Mouse (Mus musculus): ENCODE measurements around the gene Enox1.
A peak's percentile ranks its signal among the peaks of the same experiment; 100 is the strongest.

Gene Enox1

DNA sequence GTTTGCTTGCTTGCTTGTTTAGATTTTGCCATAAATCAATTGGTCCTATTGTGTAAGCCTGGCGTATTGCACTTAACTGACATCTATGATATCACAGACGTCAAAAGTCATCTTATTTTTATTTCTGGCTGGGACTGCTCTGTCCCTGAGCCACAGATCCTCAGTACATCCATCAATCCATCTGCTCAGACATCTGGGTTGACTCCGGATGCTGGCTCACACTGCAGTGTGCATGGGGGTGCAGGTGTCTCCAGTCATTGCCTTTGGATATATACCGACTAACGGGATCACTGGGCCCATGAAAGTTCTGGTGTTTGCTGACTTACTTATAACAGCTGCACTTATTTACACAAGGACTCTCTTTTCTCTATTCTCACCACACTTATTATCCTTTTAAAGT lies 419.8 kb downstream of the Enox1 start:
- no peak for DNase-seq (ENCODE audit: low spot score)

DNA sequence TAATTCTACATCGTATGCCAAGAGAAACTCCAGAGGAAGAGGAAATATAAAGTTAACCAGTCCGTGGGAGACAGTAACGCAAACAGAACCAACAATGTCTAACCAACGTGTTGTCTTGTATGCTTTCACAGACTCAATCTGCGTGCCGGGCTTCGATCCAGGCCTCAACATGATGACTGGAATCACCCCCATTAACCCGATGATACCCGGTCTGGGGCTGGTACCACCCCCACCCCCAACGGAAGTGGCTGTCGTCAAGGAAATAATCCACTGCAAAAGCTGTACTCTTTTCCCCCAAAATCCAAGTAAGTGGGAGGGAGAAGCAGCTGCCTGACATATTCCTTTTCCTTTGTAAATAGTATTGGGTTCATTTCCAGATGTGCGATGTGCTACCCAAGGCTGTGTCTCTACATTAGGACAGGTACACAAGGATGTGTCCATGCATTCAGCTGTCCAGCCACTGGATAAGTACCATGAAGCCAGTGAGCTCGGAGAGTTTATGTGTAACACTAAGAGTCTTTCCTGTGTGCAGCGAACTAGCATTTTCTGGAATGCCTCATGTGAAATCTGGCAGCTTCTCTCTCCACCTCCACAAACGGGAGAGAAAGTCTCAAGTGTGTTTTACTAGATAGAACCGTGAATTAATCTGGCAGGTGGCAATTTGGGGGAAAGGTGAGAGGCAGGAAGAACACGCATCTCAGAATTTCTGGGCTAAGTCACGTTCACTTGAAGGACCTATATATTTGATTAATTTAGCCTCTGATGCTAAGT lies 421.1 kb downstream of the Enox1 start:
- DNase-seq (ENCODE audit: low spot score) = no peak

DNA sequence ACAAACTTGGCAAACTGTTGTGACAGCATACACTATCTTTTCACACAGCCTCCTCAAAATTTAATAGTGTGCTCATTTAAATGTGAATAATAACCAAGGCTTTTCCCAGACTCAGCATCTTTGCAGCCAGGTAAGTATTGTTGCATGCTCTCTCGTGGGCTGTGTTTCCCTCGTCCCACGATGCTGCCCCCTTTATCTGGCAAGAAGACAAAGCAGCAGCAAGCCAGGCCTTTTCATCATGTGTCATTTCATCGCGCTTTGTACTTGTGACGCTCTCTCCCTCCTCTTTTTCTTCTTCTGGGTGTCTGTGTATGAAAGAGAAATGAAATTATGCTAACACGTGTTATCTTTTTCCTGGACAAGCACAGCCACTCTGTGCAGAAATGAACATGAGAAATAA lies 421.8 kb downstream of the Enox1 start:
- DNase-seq (ENCODE audit: low spot score) = no peak

DNA sequence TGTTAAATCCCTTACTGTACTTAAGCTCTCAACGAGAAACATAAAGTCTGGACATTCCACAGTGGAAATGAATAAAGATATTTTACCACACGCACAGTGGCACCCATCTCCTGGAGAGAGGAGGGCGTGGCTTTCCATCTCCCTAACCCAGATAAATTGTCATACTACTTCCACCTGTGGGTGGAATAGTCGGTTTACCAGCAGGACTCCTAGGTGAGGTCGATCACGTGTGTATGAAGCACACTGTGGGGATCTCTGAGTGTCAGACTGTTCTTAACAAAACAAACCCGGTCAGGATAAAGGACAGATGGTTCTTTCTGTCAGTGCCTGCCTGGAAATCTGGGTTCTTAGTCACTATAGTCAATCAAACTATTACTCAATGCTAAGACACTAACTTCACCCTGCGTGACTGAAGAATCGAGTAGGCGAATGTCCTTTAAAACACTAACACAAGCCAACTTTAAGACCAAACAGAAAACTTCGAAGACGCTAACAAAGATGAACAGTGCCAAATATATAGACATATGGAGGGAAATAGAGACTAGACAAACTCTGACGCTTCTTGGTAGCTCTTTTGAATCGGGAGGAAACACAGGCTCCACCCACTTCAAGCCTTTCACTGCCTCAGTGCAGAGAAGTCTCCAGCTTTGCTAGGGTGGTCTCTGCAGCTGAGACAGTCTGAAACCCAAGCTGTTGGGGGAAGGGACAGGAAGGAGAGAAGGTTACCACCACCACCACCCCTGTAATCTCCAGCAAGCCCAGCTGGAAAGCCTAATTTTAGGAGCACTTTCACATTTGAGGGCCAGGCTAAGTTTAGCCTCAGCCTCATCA lies 423.8 kb downstream of the Enox1 start:
- no peak for DNase-seq (ENCODE audit: low spot score)

DNA sequence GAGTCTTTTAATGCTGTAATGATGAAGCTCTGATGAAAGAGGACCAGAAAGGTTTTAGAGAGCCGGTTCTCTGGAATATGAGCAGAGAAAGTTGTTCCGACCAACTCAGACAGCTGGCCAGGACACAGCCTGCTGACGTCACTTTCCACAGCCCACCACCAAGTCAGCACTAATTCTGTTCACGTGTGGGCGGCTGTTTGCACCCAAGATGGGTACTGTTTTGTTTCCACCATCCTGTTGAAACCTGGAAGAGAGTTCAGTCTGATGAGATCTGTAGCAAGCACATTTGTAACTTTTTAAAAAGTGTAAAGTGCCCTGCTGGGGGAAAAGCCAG lies 424.3 kb downstream of the Enox1 start:
- DNase-seq (ENCODE audit: low spot score) = no peak

DNA sequence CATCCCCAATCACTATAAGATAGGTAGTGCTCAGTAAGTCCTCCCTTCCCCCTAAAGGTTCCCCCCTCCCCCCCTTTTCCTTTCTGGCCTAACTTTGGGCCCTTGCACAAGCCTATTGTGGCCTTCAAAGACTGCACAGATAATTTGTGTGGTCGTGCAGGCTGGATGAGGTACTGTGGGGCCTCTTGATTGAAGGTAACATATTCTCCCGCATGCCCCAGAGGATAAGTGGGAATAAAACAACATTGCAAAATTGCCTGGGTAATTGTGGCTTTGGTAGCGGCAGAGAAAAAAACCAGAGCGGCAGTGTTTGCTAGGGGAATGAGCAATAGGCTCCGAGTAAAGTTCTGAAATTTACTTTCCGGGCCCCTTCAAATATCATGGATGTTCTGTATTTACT lies 425.1 kb downstream of the Enox1 start:
- DNase-seq (ENCODE audit: low spot score) = no peak

DNA sequence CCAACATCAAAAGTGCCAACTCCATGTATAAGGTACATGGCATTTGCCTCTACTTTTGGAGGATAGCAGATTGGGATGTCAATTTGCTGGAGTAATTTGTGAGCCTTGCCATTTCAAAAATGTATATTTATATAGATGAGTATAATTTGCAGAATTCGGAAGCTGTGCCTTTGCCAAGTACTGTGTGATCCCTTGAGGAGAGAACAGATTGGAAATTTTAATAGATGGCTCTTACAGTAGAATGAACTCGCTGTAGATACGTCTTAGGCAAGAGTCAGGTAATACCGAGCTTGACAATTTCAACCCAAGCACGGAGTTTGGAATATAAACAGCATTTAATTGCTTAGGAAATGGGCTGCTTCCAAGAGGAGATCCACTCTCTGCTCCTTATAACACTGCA lies 427.9 kb downstream of the Enox1 start:
- no peak for DNase-seq (ENCODE audit: low spot score)

DNA sequence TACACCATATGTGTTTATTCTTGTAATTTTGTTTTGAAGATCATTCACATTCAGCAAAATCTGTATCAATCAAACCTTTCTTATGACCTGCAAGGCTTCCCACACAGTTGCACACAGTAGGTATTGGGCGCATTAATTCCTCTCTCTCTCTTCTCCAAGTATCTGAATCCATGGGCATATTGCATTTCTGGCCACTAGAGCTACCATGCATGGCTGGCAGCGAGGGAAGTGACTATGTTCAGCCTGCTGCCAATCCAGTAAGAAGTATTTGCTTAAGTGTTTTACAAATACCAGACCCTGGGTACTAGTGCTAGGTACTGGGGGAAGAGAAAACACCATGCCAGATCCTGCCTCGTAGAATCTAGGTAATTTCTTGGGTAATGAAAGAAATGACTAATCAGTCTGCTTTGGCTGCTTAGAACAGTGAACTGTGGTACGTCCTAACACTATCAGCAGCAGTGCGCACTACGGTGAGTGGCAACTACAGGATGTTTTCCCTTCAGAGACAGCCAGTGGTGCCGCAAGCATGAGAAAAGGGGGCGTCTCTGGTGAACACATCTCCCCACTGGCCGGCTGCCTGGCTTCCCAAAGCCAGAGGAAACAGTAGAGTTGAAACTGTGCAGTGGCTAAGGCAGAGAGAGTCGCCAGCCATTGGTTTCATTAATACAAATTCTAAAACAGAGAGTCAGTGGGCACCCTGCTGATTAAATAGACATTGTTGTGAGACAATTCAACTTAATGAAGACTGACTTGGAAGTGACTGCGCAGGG lies 428.7 kb downstream of the Enox1 start:
- DNase-seq (ENCODE audit: low spot score) = no peak

DNA sequence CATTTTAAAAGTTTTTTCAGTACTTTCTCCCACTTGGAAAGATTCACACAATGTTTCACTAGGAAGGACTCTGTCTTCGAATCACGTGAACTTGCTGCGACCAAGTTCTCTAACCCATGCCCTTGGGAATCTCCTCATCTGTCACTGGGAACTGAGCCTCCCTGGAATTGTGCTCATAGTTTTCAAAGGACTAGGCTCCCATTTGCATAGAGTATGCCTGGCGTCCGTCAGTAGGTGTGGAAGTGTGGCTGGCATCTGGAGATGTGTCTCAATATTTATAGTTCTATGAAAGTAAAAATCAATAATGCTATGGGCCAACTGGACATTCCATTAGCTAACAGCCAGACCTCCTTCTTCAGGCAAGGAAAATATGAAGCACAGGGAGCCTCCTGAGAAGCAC lies 429.5 kb downstream of the Enox1 start:
- DNase-seq (ENCODE audit: low spot score) = no peak

DNA sequence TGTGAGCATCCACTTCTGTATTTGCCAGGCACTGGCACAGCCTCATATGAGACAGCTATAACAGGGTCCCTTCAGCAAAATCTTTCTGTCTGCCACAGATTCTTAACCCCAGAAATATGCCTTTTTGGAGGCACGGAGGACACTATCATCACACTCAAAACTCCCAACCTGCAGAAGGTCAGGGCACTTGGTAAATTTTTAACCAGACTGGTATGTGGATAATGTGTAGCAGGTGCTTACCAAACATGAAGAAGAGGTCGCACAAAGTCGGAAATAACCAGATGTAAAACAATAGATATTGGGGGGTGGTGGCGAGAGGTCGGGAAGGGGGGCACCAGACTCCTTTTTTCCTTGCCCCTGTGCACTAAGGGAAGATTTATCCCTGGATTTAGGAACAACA lies 430.6 kb downstream of the Enox1 start:
- peak; percentile 58 for DNase-seq (ENCODE audit: low spot score)

DNA sequence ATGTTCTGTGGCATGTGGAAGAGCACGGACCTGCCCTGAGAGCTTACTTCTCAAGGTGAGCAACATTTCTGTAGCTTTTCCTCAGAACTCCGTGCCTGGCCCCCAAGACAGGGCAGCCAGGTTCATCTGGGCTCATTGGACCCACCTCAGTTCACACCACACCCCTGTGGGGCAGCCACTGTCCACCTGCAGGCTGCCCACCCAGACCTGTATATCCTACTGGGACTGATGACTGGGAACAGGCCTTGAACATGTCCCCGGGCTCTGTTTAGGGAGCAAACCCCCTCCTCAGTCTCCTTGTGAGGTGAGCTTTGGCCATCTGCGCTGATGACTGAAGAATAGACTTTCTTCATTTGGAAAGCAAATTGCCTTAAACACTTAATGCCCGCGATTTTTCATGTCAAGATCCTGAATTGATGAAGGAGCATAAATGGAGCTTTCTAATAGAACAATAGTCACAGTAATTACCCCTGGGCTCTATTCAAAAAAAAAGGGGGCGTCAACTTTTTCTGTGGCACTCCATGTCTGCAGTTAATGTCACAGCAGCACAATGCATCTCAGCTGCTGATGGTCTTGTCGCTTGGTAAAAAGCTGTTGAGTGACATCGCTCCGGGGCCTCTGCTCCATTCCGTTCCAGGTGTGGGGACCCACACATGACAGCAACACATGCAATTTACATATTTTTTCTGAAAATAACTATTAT lies 436.7 kb downstream of the Enox1 start:
- DNase-seq (ENCODE audit: low spot score) = no peak

DNA sequence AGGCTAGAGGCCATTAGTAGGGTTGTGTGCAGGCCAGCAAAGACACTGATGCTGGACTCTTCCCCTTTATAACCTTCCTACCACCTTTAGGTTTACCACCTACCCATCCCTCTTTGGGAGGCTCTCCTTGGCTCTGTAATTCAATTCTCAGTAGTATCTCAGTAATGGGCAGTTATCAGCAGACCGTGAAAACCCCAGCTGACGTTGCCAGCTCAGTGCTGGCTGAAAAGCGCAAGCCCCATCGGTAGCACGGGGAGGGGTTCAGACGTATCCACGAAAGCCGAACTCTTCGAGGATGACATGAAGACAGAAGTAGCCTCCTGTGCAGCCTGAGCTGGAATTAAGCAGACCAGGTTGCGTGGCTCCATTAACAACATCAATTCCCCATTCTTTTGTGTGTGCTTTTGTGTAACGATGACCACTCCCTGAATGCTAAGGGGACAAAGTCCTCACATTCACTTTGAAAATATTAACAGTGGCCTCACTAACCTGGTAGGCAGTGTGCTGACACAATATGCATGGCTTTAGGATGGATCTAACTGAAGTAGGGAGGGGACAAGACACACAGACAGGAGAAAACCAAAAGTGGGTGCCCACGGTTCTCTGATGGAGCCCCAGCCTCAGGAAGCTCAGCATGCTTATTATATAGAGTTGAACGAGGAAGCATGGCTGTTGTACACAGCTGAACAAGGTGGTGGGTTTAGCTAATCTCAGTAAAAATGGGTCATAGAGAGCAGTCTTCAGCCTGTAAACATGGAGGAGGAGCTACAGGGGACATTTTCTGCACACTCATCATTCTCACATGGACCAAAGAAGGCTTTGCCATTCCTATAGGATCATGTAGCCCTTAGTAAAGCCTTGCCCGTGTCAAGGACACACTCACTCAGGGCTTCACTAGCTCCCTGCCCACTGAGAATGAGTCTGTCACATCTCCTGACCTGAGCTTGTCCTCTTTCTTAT lies 439.9 kb downstream of the Enox1 start:
- no peak for DNase-seq (ENCODE audit: low spot score)

DNA sequence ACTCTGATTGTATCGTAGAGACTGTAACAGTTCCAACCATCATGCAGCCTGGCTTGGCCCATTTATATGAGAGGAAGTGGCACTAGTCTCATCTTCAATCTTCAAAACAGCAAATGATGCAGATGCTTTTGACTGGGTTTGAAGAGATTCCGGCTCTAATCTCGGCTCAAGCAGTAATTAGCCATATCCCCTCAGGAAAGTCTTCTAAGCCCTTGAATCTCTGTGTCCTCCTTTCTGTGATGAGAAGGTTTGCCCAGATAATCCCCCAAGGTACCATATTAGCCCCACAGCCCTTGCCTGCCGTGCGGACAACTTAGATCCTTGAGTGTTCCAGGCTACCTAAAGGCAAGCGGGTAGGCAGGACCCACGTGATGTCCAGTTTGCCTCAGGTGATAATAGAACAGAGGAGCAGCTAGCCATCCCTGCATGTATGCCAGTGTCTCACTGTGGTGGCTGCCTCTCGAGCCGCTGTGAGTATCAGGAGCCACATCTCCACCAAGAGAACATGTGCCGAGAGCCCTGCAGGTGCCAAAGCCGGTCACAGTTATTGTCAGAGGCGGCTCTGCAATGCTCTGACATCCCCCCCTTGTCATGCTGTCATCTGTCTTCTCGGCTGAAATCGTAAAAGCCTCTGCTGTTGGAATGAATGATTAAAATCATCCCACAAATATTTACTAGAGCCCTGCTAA lies 442.6 kb downstream of the Enox1 start:
- DNase-seq (ENCODE audit: low spot score) = no peak

DNA sequence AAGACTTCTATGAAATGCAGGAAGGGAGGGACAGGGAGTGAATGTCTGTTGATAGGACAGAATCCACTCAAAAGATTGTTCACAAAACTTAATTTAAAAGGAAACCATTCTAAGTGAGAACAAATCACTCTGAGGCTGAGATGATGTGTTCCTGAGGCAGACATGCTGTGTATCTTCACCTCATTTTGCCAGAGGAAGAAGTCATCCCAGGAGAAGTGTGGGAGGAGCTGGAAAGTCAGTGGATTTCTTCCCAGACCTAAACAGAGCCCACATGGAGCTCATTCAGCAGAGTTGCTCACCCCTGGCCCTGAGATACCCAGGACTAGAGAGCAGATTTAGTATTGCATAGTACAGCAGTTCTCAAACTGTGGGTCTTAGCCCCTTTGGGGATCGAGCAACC lies 444.2 kb downstream of the Enox1 start:
- no peak for DNase-seq (ENCODE audit: low spot score)

DNA sequence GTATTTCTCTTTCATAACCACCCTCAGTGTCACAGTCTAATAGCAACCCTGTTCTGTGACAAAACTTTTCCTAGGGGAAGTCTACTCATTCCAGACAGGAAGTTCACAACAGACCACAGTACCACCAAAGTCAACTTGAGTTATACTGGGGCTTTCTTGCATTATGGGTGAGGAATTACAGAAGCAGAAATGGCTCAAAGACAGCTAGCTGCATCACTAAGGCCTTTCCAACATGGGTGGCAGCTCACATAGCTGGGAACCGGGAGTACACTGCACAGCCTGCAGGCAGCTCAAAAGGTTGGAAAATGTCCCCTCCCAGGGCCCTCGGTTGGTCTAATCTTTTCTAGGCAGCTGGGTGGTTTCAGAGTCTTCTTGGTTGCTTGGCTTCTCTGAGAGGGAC lies 444.9 kb downstream of the Enox1 start:
- no peak for DNase-seq (ENCODE audit: low spot score)

DNA sequence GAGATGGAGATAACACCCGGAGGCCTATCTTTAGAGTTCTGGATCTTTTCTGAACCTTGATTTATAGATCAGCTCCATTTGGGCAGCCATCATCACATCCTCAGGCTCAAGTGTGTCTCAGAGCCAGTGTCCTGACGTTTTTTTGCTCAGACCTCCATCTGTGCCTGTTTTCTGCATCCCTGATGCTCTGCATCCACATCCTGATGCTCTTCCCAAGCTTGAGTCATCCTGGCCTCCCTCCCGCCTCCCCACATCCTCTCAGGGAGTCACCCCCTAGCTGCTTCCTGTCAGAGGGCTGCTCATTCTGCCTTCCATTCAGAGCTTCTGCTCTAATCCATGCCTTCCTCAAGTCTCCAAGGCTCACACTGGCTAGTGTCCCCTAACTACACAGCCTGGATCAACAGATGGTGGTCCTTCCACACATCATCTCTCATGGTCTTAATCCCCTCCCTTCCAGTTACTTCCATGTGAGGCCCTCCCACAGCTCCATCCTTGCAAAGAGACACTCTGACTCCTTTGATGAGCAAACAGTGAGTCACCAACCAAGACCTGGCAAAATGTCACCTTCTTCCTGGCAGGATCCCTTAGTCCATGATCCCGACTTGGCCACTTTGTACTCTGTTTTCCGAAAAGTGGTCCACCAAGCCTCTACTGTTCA lies 451.7 kb downstream of the Enox1 start:
- DNase-seq (ENCODE audit: low spot score) = no peak

DNA sequence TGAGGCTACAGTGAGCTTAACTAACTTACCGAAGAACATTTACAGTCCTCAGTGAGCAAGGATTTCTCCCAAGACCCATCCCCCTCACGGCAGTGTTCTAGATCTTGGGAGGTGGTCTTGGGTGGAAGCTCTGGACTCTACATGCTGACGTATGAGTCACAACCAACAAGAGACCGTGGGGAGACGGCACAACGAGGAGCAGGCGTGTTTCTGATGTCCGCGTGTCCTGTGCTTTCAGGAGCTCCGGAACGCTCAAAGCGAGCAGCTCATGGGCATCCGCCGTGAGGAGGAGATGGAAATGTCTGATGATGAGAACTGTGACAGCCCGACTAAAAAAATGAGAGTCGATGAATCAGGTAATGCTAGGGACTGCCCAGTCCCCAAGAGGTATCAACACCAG lies 458.6 kb downstream of the Enox1 start:
- no peak for DNase-seq (ENCODE audit: low spot score)

DNA sequence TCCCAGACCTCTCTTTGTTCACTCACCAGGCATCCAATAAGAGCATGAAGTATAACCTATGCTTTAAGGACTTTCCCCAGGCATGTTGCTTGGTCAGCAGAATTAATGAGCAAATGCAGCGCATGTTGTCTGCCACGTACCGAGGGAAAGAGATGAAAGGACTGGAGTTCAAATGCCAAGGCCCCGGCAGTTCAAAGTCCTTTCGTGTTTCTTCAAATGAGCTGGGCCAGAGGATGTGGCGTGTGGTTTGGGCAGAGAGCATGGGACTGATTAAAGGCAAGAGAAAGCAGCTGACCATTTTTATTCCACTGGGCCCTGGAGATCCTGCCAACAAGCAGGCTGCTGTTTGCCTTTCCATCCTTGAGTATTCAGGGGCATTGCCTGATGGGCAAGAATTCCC lies 460.7 kb downstream of the Enox1 start:
- peak; percentile 39 for DNase-seq (ENCODE audit: low spot score)

DNA sequence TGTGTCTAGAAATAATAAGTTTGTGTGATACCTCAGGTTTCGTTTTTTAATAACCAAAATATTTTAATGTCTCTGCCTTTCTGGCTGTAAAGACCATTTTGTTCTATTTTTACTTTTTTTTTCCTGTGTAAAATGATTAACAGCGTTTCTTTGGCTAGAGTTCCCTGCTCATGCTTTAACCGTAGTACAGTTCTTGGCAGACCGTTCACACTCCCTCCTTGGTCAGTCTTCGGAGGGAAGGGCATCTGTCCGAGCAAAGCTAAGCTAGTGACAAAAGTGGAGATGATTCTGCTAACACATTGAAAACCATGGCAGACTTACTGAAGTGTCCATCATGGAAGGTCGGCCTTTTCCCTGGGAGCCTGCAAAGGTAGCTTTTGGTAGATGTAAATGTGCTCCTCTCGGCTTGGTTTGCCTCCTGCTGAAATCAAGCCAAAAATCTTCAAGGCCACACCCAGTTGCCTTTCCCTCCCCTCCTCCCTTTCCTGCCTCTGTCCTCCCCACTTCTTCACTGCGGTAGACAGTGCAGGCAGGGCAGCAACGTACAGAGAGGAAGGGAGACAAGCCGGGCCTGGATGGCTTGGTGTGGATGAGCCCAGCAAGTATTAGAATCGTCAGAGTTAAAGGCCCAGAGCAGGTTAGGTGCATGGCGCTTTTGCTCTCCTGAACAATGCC lies 461.7 kb downstream of the Enox1 start:
- no peak for DNase-seq (ENCODE audit: low spot score)

All from yolk sac, embryonic 10.5 days (tissue).